Mouse (Mus musculus): ENCODE measurements around the gene Dusp9. TPM values are rescaled to one million over a fixed set of nuclear protein-coding genes. Genes with fewer than 3 reads are reported as not detected.

The Dusp9 gene
- polyA plus RNA-seq, 2 experiments = 9.3 to 24.7 TPM

- TF ChIP-seq CTCF (IDR thresholded peaks at IDR 0.05; ENCODE audit: low read depth) = no peak
- TF ChIP-seq EP300 (IDR thresholded peaks at IDR 0.05; ENCODE audit: low read depth) = no peak
- Histone ChIP-seq H3K9me3 (ENCODE audit: control insufficient read depth, low read length) (no peaks in the 10 kb centered on the region), H3K4me2 (ENCODE audit: low read depth) (no peak overlapping the region), H3K36me3 (replicated peaks; ENCODE audit: control insufficient read depth, insufficient read depth, low read depth) (no peaks in the 10 kb centered on the region), H3K9ac (replicated peaks) (no peak overlapping the region), H3K27ac (no peak overlapping the region), H3K4me1 (replicated peaks; ENCODE audit: control insufficient read depth in 2 of 2, insufficient read depth in 2 of 2, low read length in 1 of 2) (no peaks in the 10 kb centered on the region; a peak in 1 of 4 replicates), H3K27me3 (ENCODE audit: control insufficient read depth, insufficient read depth, low read length) (no peaks in the 10 kb centered on the region), H3K4me3 (ENCODE audit: insufficient read depth in 1 of 2, low read depth in 2 of 2, low read length in 2 of 2) (no peak overlapping the region)
- DNase-seq (ENCODE audit: low read depth in 3 of 3, low spot score in 3 of 3) (no peak), ATAC-seq (ENCODE audit: insufficient read depth) (no peak)
- WGBS (ENCODE audit: insufficient replicate concordance) = 56% methylated on average over 6 of the region's 6 CpGs
Observed at GRCm38 (mm10) chrX:73653392-73653791, 14.2 kb downstream of the Dusp9 start.

DNA sequence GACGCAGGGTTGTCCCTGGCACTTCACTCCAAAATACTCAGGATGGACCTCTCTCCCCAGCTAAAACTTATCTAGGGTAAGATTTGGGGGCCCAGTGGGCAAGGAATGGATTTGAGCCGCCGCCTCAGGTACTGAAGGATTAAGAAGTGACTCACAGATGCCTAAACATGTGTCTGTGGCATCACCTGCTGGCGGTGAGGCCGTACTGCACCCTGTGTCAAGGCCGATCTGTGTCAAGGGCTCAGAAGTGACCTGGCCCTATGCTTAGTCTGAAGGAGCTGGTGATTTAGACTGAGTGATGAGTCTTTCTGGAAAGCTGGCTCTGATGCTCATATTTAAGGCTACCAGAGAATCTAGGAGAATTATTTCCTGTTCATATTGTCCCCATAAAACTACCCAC, 15.0 kb downstream of the Dusp9 start:
- no peaks in the 10 kb centered on the region; a peak in 1 of 4 replicates for H3K4me1 ChIP-seq (replicated peaks; ENCODE audit: control insufficient read depth in 2 of 2, insufficient read depth in 2 of 2, low read length in 1 of 2)
- no peaks in the 10 kb centered on the region for H3K27me3 ChIP-seq (ENCODE audit: control insufficient read depth, insufficient read depth, low read length)
- no peak overlapping the region for H3K9ac ChIP-seq (replicated peaks)
- 3% methylated on average over 6 of the region's 6 CpGs for WGBS (ENCODE audit: insufficient replicate concordance)
- DNase-seq (ENCODE audit: low read depth in 3 of 3, low spot score in 3 of 3) (peak in 1 of 3 experiments; percentile 46), ATAC-seq (ENCODE audit: insufficient read depth) (no peak)
- no peaks in the 10 kb centered on the region for H3K9me3 ChIP-seq (ENCODE audit: control insufficient read depth, low read length)
- no peak overlapping the region for H3K4me3 ChIP-seq (ENCODE audit: insufficient read depth in 1 of 2, low read depth in 2 of 2, low read length in 2 of 2)
- H3K36me3 ChIP-seq (replicated peaks; ENCODE audit: control insufficient read depth, insufficient read depth, low read depth) = no peaks in the 10 kb centered on the region
- no peak overlapping the region for H3K4me2 ChIP-seq (ENCODE audit: low read depth)
- peak; percentile 94 for TF ChIP-seq CTCF (IDR thresholded peaks at IDR 0.05; ENCODE audit: low read depth)
- no peak for TF ChIP-seq EP300 (IDR thresholded peaks at IDR 0.05; ENCODE audit: low read depth)
- H3K27ac ChIP-seq = no peak overlapping the region

GRCm38 (mm10) chrX:73655529-73655928, 16.3 kb downstream of the Dusp9 start:
- H3K36me3 ChIP-seq (replicated peaks; ENCODE audit: control insufficient read depth, insufficient read depth, low read depth) = no peaks in the 10 kb centered on the region
- H3K9ac ChIP-seq (replicated peaks) = no peak overlapping the region
- no peak overlapping the region for H3K4me3 ChIP-seq (ENCODE audit: insufficient read depth in 1 of 2, low read depth in 2 of 2, low read length in 2 of 2)
- H3K4me2 ChIP-seq (ENCODE audit: low read depth) = no peak overlapping the region
- H3K27me3 ChIP-seq (ENCODE audit: control insufficient read depth, insufficient read depth, low read length) = no peaks in the 10 kb centered on the region; the same call in 1 of the 2 replicates
- H3K9me3 ChIP-seq (ENCODE audit: control insufficient read depth, low read length) = no peaks in the 10 kb centered on the region
- H3K27ac ChIP-seq = no peak overlapping the region
- TF ChIP-seq EP300 (IDR thresholded peaks at IDR 0.05; ENCODE audit: low read depth) (no peak), CTCF (IDR thresholded peaks at IDR 0.05; ENCODE audit: low read depth) (peak; percentile 74)
- DNase-seq (ENCODE audit: low read depth in 3 of 3, low spot score in 3 of 3) (peak in 1 of 3 experiments; percentile 10), ATAC-seq (ENCODE audit: insufficient read depth) (no peak)
- 24% methylated on average over 3 of the region's 3 CpGs for WGBS (ENCODE audit: insufficient replicate concordance)
- H3K4me1 ChIP-seq (replicated peaks; ENCODE audit: control insufficient read depth in 2 of 2, insufficient read depth in 2 of 2, low read length in 1 of 2) = no peaks in the 10 kb centered on the region; a peak in 1 of 4 replicates

DNA sequence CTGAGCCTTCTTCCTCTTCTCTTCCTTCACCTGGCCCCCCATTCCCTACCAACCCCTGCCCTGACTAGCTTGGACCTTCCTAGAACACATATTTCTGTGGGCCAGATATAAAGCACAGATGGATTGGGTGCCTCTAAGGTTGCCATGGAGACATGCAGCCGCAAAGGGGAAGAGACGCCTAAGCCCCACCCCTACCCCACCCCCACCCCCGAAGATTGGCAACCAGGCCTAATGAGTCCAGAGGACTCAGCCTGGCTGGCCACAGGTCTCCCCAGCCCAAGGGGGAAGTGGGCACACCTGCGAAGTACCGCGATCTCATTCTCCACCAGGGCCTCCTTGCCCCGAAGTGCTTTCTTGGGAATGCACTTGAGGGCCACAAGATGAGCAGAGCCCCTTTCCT, 19.2 kb downstream of the Dusp9 start:
- ATAC-seq (ENCODE audit: insufficient read depth) = no peak
- TF ChIP-seq EP300 (IDR thresholded peaks at IDR 0.05; ENCODE audit: low read depth) (no peak), CTCF (IDR thresholded peaks at IDR 0.05; ENCODE audit: low read depth) (no peak)

GRCm38 (mm10) chrX:73658936-73659574, 19.8 kb downstream of the Dusp9 start:
- WGBS (ENCODE audit: insufficient replicate concordance) = 57% methylated on average over 13 of the region's 13 CpGs
- Histone ChIP-seq H3K4me2 (ENCODE audit: low read depth) (no peak overlapping the region), H3K27me3 (ENCODE audit: control insufficient read depth, insufficient read depth, low read length) (no peaks in the 10 kb centered on the region; the same call in 1 of the 2 replicates), H3K27ac (no peak overlapping the region), H3K9ac (replicated peaks) (no peak overlapping the region), H3K4me1 (replicated peaks; ENCODE audit: control insufficient read depth in 2 of 2, insufficient read depth in 2 of 2, low read length in 1 of 2) (no peaks in the 10 kb centered on the region; a peak in 1 of 4 replicates), H3K36me3 (replicated peaks; ENCODE audit: control insufficient read depth, insufficient read depth, low read depth) (no peaks in the 10 kb centered on the region), H3K4me3 (ENCODE audit: insufficient read depth in 1 of 2, low read depth in 2 of 2, low read length in 2 of 2) (no peak overlapping the region), H3K9me3 (ENCODE audit: control insufficient read depth, low read length) (no peaks in the 10 kb centered on the region)
- ATAC-seq (ENCODE audit: insufficient read depth) (no peak), DNase-seq (ENCODE audit: low read depth in 3 of 3, low spot score in 3 of 3) (no peak)
- TF ChIP-seq EP300 (IDR thresholded peaks at IDR 0.05; ENCODE audit: low read depth) (no peak), CTCF (IDR thresholded peaks at IDR 0.05; ENCODE audit: low read depth) (no peak)

More for the DNA sequence above, 19.2 kb downstream of the Dusp9 start:
- no peaks in the 10 kb centered on the region for H3K9me3 ChIP-seq (ENCODE audit: control insufficient read depth, low read length)
- H3K4me2 ChIP-seq (ENCODE audit: low read depth) = no peak overlapping the region
- WGBS (ENCODE audit: insufficient replicate concordance) = 29% methylated on average over 7 of the region's 7 CpGs
- DNase-seq (ENCODE audit: low read depth in 3 of 3, low spot score in 3 of 3) = no peak
- H3K27ac ChIP-seq = no peak overlapping the region
- H3K9ac ChIP-seq (replicated peaks) = no peak overlapping the region
- no peak overlapping the region for H3K4me3 ChIP-seq (ENCODE audit: insufficient read depth in 1 of 2, low read depth in 2 of 2, low read length in 2 of 2)
- H3K4me1 ChIP-seq (replicated peaks; ENCODE audit: control insufficient read depth in 2 of 2, insufficient read depth in 2 of 2, low read length in 1 of 2) = no peaks in the 10 kb centered on the region; a peak in 1 of 4 replicates
- no peaks in the 10 kb centered on the region for H3K36me3 ChIP-seq (replicated peaks; ENCODE audit: control insufficient read depth, insufficient read depth, low read depth)
- no peaks in the 10 kb centered on the region; the same call in 1 of the 2 replicates for H3K27me3 ChIP-seq (ENCODE audit: control insufficient read depth, insufficient read depth, low read length)
